Mouse (Mus musculus): Measurements from ENCODE around the gene Masp1. TPM values are rescaled to one million over a fixed set of nuclear protein-coding genes. Genes with fewer than 3 reads are reported as not detected.

Gene Masp1
- total RNA-seq (2015) (not detected in 2 replicates), total RNA-seq (2017) (not detected in 2 replicates)

DNA sequence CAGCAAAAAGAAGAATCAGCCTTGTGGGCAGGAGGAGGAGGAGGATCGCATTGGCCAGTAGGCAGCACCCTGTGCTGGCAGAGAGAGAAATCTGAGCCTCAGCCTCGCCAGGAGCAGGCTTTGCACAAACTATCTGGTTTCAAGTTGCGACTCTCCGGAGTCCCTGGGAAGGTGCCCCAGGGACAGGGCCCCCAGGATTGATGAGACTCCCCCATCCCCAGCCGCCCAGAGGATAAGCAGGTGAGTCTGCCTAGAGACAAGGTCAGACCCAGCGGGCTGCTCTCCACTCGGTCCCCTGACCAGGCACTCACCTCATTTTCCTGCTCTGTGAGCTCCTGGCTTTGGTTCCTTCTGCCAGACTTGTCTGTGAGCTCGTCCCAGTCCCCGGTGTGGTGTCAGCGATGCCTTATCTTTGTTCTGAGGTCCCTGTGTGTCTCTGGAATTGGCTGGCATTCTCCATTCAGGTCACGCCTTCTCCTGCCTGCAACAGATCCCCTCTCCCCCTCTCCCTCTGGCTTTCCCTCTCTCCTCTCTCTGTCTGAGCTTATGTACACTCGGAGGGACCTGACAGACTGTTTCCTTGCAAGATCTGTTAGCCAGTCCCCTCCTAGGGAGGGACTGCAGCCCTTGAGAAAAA is at the start of gene Masp1, which contains the start of gene Rtp4:
Masp1 (minus strand) TSS at position 581 of the 637 bp plus-strand sequence.
Rtp4 (plus strand) TSS at position 57 of the 637 bp plus-strand sequence.
- no peak for ATAC-seq (ENCODE audit: poor library complexity, severe bottlenecking)

- ATAC-seq (ENCODE audit: poor library complexity, severe bottlenecking), result no peak
Observed at GRCm38 (mm10) chr16:23568369-23568958, 47.8 kb upstream of the Masp1 start.

DNA sequence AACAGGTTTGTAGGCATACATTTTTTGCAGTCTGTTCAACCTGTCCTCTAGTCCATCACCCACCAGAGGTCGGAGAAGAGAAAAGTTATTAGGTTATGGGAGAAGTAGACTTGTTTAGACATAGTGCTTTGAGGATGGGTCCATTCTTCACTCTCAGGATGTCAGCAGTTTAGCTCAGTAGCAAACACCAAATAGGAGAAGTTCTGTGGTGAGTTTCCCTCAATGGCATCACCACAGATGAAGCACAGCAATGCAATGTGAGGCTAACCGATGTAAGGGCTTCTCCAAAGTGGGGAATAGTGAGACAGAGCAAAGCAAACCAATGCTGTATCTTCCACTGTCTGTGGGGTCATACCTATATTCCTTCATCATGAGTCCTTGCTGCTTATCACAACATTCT is 37.1 kb upstream of the Masp1 start:
- peak; percentile 71 for ATAC-seq (ENCODE audit: poor library complexity, severe bottlenecking)

- ATAC-seq (ENCODE audit: poor library complexity, severe bottlenecking), result peak; percentile 94
Observed at GRCm38 (mm10) chr16:23557195-23557594, 36.6 kb upstream of the Masp1 start.

DNA sequence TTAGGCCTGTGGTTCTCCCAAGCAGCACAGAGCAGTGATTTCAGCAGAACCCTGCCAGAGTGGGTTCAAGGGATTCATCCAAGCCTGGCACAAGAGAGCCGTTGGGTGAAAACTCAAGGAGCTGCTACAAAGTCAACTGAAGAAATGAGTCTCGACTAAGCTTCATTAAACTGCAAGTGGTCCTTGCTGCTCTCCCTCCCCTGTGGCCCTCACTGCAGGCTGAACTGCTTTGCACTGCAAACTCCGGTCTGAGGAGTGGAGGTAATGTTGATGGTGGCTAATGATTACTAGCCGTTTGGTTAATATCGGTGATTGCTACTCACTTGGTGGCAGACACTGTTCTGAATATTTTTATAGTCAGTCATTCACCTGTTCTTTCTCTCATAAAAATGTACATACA is 34.1 kb upstream of the Masp1 start:
- no peak for ATAC-seq (ENCODE audit: poor library complexity, severe bottlenecking)

DNA sequence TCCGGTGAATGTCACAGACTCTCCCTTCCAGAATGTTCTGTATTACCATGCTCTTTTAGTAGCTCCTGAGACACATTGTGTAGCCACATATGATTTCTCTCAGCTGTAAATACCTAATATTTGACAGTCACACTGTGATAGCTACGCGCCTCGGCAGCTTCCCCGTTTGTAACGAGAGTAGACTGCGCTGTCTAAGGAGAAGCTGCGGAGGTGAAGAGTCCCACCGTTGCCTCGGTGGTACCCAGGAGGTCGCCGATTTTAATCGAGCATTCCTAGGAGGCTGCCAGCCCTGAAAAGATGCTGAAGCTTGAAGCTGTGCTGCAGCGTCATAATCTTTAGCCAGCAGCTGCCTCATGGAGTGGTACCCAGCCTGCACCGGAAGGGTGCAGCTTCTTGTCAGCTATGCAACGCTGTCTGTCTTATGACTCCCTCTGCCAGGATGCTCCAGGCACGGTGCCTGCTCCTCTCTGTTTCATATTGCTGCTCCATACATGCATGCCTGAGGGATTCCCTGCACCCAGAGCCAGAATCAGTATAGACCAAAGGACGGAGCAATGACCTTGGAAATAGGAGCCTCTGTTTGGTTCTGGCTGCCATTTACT is 30.5 kb upstream of the Masp1 start:
- no peak for ATAC-seq (ENCODE audit: poor library complexity, severe bottlenecking)

DNA sequence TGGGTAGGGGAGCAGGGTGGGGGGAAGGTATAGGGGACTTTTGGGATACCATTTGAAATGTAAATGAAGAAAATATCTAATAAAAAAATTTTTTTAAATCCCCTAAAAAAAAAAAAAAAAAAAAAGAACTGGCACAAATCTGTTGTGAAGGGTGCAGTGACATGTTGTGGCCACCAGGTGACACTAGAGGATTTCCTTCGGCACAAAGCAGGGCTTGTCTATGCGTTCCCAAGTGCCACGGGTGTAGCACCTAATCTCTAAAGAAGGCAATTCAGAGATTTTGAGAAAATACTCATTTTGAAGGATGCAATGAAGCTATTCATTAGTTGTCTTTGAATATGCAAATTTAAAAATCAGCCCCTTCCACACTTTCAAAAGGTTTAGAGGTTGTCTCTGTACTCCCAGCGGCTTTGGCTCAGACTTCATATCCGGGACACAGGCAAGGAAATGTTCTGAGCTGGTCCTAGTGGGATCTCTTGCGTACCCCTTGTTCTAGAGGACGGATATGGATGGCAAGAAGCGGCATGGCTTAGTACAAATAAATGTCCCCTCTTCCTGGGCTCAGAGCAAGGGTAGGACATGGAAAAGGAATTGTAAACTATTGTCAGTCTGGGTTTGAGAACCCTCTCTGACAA is 29.8 kb upstream of the Masp1 start:
- peak; percentile 85 for ATAC-seq (ENCODE audit: poor library complexity, severe bottlenecking)

GRCm38 (mm10) chr16:23547783-23548182 is 27.2 kb upstream of the Masp1 start:
- ATAC-seq (ENCODE audit: poor library complexity, severe bottlenecking), result no peak

DNA sequence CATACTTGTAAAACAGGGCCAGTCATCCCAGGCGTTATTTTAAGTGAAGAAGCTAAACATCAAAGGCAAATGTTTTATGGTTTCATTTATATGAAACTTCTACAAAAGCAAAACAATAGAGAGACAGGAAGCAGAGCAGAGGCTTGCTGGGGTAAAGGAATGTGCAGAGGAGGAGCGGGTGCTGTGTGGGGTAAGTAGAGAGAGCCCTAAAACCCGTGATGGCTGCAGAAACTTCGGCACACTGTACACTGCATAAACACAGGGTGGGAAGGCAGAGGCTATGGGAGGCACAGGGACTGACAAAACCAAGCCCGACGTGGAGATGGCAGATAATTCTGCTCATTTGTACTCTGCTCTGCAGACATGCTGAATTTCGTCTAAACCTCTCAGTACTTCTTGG is 23.7 kb upstream of the Masp1 start:
- no peak for ATAC-seq (ENCODE audit: poor library complexity, severe bottlenecking)

GRCm38 (mm10) chr16:23542866-23543265 is 22.3 kb upstream of the Masp1 start:
- ATAC-seq (ENCODE audit: poor library complexity, severe bottlenecking), result no peak

DNA sequence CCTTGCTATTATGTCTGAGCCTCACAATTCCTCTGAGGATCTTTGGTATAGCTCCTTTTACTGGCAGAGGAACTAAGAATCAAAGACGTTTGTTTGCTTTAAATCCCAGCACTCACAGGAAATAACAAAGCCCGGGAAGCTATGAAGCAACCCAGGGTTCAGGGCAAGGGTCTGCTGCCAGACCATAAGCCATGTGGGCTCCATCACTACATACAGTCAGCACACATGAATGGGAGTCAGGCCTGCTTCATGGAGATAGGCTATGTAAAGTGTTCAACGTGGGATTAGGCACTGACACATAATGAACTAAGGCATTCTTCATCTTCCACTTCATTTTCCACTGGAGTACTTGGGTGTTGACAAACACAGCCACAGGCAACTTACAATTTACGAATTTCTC is 20.4 kb upstream of the Masp1 start:
- ATAC-seq (ENCODE audit: poor library complexity, severe bottlenecking), result no peak

- no peak for ATAC-seq (ENCODE audit: poor library complexity, severe bottlenecking)
Observed at GRCm38 (mm10) chr16:23533707-23534106, 13.1 kb upstream of the Masp1 start.

DNA sequence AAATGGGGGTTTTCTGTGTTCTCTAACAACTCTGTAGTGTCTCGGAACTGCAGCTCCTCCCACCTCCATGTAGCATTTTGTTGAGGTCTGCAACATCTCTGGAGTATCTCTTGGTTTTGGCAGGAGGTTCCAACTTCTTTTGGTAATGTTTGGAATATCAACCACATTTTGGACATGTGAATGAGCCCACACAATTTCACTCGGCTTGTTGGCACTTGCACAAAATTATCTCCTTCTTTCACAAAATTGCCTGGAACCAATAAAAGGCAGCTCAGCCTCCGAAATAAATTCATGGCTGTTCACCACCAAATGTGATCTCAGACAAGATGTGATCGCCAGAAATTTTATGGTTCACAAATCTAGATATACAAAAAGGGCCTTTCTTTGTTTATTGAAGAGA is 8.6 kb upstream of the Masp1 start:
- ATAC-seq (ENCODE audit: poor library complexity, severe bottlenecking), result no peak

DNA sequence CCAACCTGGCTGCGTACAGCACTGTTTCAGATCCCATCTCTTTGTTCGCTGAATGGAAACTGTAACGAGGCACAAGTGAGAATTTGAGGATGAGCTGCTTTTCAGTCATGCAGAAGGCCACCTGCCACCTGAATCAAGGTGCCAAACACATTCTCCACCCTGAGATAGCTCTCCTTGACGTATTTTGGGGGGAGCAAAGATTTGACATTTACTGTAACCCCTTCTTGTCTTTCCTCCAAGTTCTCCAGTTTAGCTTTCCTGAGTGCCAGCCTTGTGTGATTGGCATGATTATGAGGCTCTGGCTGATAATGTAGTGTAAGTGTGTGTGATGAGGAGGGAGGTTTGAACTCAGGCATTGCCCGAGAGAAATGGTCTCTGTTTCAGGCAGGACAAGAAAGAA is 1.5 kb upstream of the Masp1 start:
- no peak for ATAC-seq (ENCODE audit: poor library complexity, severe bottlenecking)

DNA sequence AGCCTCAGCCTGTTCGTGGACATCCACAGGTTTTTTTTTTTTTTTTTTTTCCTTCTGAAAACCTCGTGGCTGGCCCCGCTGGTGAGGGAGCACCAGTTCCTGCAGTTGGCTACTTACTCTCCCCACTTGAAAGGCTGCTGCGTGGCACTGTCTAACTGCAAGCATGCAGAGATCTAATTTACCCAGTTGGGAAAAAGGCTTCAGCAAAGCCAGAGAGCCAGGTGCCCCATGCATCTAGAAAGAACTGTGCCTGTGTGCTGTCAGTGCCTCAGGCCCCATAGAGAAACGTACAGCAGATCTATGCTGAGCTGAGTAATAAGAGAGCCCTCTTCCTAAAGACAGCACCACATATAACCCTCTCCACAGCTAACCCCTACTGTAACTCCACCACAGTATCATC is 477 bp upstream of the Masp1 start:
- no peak for ATAC-seq (ENCODE audit: poor library complexity, severe bottlenecking)

DNA sequence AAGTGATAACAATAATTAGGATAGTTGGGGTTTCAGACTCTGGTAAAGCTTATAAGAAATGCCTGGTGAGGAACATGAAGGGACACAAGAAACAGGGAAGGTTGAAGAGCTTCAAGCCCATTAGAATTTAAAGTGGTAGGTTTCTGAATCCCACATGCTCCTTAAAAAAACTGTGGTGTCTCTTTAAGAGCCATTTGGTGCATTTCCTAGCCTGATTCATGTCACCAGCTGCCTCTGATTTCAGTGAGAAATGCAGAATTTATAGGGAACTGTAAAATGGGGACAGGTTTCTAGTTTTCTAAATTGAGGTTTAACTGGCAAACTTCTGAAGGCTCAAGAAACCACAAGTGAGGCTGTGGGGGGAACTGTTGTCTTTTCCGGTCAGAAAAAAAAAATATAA is 844 bp downstream of the Masp1 start:
- ATAC-seq (ENCODE audit: poor library complexity, severe bottlenecking), result no peak

- no peak for ATAC-seq (ENCODE audit: poor library complexity, severe bottlenecking)
Observed at GRCm38 (mm10) chr16:23518567-23519369, 1.8 kb downstream of the Masp1 start.

DNA sequence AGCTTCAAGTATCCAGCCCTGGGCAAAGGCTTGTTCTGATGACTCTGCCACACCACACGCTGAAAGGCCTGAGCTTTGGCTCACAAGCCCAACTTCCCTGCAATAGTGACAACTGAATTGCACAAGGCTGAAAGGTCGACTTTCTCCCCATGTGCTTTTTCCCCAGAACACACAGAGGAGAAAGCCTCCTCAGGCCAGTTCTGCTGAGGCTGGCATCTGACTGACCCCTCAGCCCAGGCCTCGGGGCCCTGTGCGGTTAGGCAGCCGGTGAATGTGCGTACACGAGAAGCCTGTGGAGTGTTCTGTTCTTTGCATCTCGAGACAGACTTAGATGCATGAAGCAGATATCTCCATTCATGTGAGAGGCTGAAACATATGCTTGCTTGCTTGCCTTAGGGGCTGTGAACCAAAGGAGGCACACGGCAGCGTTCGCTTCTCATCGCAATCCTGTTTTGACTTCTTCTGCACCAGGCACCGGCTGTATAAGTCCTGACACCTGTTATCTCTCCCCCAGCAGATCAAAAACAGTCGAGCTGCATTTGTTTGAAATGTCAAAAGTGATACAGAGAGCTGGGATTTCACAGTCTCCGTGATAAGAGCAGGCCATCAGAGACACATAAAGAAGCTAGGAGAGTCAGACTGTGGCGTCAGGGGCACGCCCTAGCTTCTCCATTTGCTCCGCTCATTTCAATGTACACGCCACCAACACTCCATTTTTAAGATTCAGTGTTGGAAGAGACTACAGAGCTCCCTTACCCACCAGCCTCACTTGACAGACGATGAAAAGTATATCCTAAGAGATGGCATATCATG is 2.7 kb downstream of the Masp1 start:
- ATAC-seq (ENCODE audit: poor library complexity, severe bottlenecking), result no peak

- no peak for ATAC-seq (ENCODE audit: poor library complexity, severe bottlenecking)
Observed at GRCm38 (mm10) chr16:23517230-23517629, 3.4 kb downstream of the Masp1 start.

- no peak for ATAC-seq (ENCODE audit: poor library complexity, severe bottlenecking)
Observed at GRCm38 (mm10) chr16:23516606-23517005, 4.0 kb downstream of the Masp1 start.
